Mouse (Mus musculus) midbrain, embryonic 14.5 days (tissue): Measurements from ENCODE around the gene Usp2. TPM values are rescaled to one million over a fixed set of nuclear protein-coding genes. Genes with fewer than 3 reads are reported as not detected.

Experiments used
- ATAC-seq: fragments of 200-750 bp; cut with Nextera tagmentation; 2 replicates; pipeline ENCODE4 v1.8.0; 2017; ENCODE audit warnings: moderate number of reproducible peaks, moderate library complexity; ENCODE audit not compliant: low FRiP score, low TSS enrichment
- DNase-seq: peaks from one replicate; pipeline ENCODE4 v3.0.0-alpha.2; 2015
- H3K27ac ChIP-seq: fragments of 300-500 bp; sonication (generic); replicated peaks from 2 replicates; pipeline ENCODE4 v1.5.1; 2014; ENCODE audit warnings: mild to moderate bottlenecking, low read depth, low read length, moderate library complexity
- H3K27me3 ChIP-seq: fragments of 300-500 bp; sonication (generic); 2 replicates; pipeline ENCODE4 v1.6.1; 2014; ENCODE audit warnings: low read length, control low read depth, mixed read lengths; ENCODE audit not compliant: control insufficient read depth, insufficient read depth
- H3K36me3 ChIP-seq: fragments of 300-500 bp; sonication (generic); 2 replicates; pipeline ENCODE4 v1.6.1; 2014; ENCODE audit warnings: low read length, control low read depth; ENCODE audit not compliant: control insufficient read depth, insufficient read depth
- H3K4me1 ChIP-seq: fragments of 300-500 bp; sonication (generic); 2 replicates; pipeline ENCODE4 v1.6.1; 2014; ENCODE audit warnings: mild to moderate bottlenecking, antibody characterized with exemption, low read length, control low read depth; ENCODE audit not compliant: control insufficient read depth, insufficient read depth
- H3K4me2 ChIP-seq: fragments of 300-500 bp; sonication (generic); 2 replicates; pipeline ENCODE4 v1.6.1; 2014; ENCODE audit warnings: mild to moderate bottlenecking, low read length, moderate library complexity
- H3K4me3 ChIP-seq: fragments of 300-500 bp; sonication (generic); replicated peaks from 2 replicates; pipeline ENCODE4 v1.5.1; 2014; ENCODE audit warnings: low read depth, low read length
- H3K9ac ChIP-seq: fragments of 300-500 bp; sonication (generic); replicated peaks from 2 replicates; pipeline ENCODE4 v1.6.1; 2014; ENCODE audit warnings: mild to moderate bottlenecking, low read length, moderate library complexity
- H3K9me3 ChIP-seq: fragments of 300-500 bp; sonication (generic); 2 replicates; pipeline ENCODE4 v1.6.1; 2016; ENCODE audit warnings: low read length, control low read depth, mixed read lengths; ENCODE audit not compliant: control insufficient read depth
- WGBS: fragments of 180-500 bp; shearing (Covaris S2); extraction: QIAGEN DNeasy Blood & Tissue Kit; methylation state at CpG from one replicate; pipeline ENCODE4 v1.1.7; 2014; 5-methylcytosine and 5-hydroxymethylcytosine counted together
- polyA plus RNA-seq: library from polyadenylated mRNA; unstranded; fragments of >200 nt; fragmentation: Nextera tagmentation; extraction: Ambion mirVana; gene quantifications from 2 replicates; pipeline ENCODE4 v1.2.1, GENCODE M21; 2014

Gene Usp2
- polyA plus RNA-seq, 1 experiment from 2014 or later, result 6.6 TPM

GRCm38 (mm10) chr9:44070113-44070843 lies 3.5 kb downstream of the Usp2 start:
- no peak overlapping the region for H3K4me2 ChIP-seq
- WGBS, result 76% methylated on average over 14 of the region's 14 CpGs
- no peaks in the 10 kb centered on the region for H3K36me3 ChIP-seq
- H3K4me3 ChIP-seq, result no peak overlapping the region
- H3K9ac ChIP-seq, result no peak overlapping the region
- no peaks in the 10 kb centered on the region for H3K9me3 ChIP-seq
- H3K27ac ChIP-seq, result no peak overlapping the region
- DNase-seq (no peak), ATAC-seq (no peak)
- H3K4me1 ChIP-seq, result peaks cover 24% of the 10 kb centered on the region
- no peaks in the 10 kb centered on the region; the same call in 1 of the 2 replicates for H3K27me3 ChIP-seq

- H3K36me3 ChIP-seq, result no peaks in the 10 kb centered on the region
- no peak overlapping the region for H3K4me2 ChIP-seq
- ATAC-seq (no peak), DNase-seq (no peak)
- no peaks in the 10 kb centered on the region for H3K9me3 ChIP-seq
- no peaks in the 10 kb centered on the region; the same call in 1 of the 2 replicates for H3K27me3 ChIP-seq
- no peak overlapping the region for H3K27ac ChIP-seq
- 55% methylated on average over 8 of the region's 8 CpGs for WGBS
- H3K4me3 ChIP-seq, result no peak overlapping the region
- H3K4me1 ChIP-seq, result peaks cover 24% of the 10 kb centered on the region
- no peak overlapping the region for H3K9ac ChIP-seq
These were observed 4.0 kb downstream of the Usp2 start for GRCm38 (mm10) chr9:44070844-44071231.

- H3K4me3 ChIP-seq, result no peak overlapping the region
- H3K9me3 ChIP-seq, result no peaks in the 10 kb centered on the region
- ATAC-seq, result 0 out of 2 replicates have a peak, but pooled peaks have one; percentile 55
These were observed 5.2 kb downstream of the Usp2 start for GRCm38 (mm10) chr9:44071914-44072598.

GRCm38 (mm10) chr9:44072599-44072915 lies 5.7 kb downstream of the Usp2 start:
- peak overlapping the region; percentile 30; the same call in 1 of the 2 replicates for H3K4me2 ChIP-seq
- H3K4me3 ChIP-seq, result no peak overlapping the region
- ATAC-seq (0 out of 2 replicates have a peak, but pooled peaks have one; percentile 51), DNase-seq (peak; percentile 53)
- H3K9me3 ChIP-seq, result no peaks in the 10 kb centered on the region
- no peaks in the 10 kb centered on the region; the same call in 1 of the 2 replicates for H3K27me3 ChIP-seq
- no peaks in the 10 kb centered on the region for H3K36me3 ChIP-seq
- no peak overlapping the region for H3K9ac ChIP-seq
- 15% methylated on average over 4 of the region's 4 CpGs for WGBS
- H3K4me1 ChIP-seq, result peaks cover 19% of the 10 kb centered on the region
- H3K27ac ChIP-seq, result peak overlapping the region; percentile 64

More at GRCm38 (mm10) chr9:44071914-44072598, 5.2 kb downstream of the Usp2 start:
- Histone ChIP-seq H3K27me3 (no peaks in the 10 kb centered on the region; the same call in 1 of the 2 replicates), H3K36me3 (no peaks in the 10 kb centered on the region), H3K4me1 (peaks cover 22% of the 10 kb centered on the region), H3K4me2 (peak overlapping the region; percentile 30; the same call in 1 of the 2 replicates), H3K9ac (no peak overlapping the region), H3K27ac (peak overlapping the region; percentile 64)
- peak; percentile 68 for DNase-seq
- WGBS, result 15% methylated on average over 11 of the region's 11 CpGs

GRCm38 (mm10) chr9:44073115-44073514 lies 6.3 kb downstream of the Usp2 start:
- Histone ChIP-seq H3K27ac (0 out of 2 replicates have a peak overlapping the region, but pooled peaks have one; percentile 5), H3K4me2 (no peak overlapping the region; the same call in 1 of the 2 replicates), H3K9ac (no peak overlapping the region), H3K4me1 (peaks cover 19% of the 10 kb centered on the region), H3K36me3 (no peaks in the 10 kb centered on the region), H3K27me3 (no peaks in the 10 kb centered on the region; the same call in 1 of the 2 replicates), H3K4me3 (no peak overlapping the region), H3K9me3 (no peaks in the 10 kb centered on the region)
- WGBS, result 43% methylated on average over 5 of the region's 5 CpGs
- ATAC-seq (no peak), DNase-seq (no peak)

GRCm38 (mm10) chr9:44074395-44075275 lies 7.8 kb downstream of the Usp2 start:
- WGBS, result 67% methylated on average over 9 of the region's 9 CpGs
- ATAC-seq (no peak), DNase-seq (no peak)
- Histone ChIP-seq H3K9ac (no peak overlapping the region), H3K4me3 (no peak overlapping the region), H3K4me2 (no peak overlapping the region), H3K9me3 (no peaks in the 10 kb centered on the region), H3K27ac (no peak overlapping the region), H3K36me3 (no peaks in the 10 kb centered on the region), H3K4me1 (peaks cover 26% of the 10 kb centered on the region), H3K27me3 (no peaks in the 10 kb centered on the region; the same call in 1 of the 2 replicates)

- ATAC-seq, result no peak
- Histone ChIP-seq H3K4me1 (peaks cover 26% of the 10 kb centered on the region), H3K36me3 (no peaks in the 10 kb centered on the region), H3K9me3 (no peaks in the 10 kb centered on the region), H3K4me2 (no peak overlapping the region), H3K9ac (no peak overlapping the region), H3K27ac (no peak overlapping the region), H3K4me3 (no peak overlapping the region), H3K27me3 (no peaks in the 10 kb centered on the region)
- no peak for DNase-seq
- WGBS, result 72% methylated on average over 24 of the region's 24 CpGs
These were observed 8.6 kb downstream of the Usp2 start for GRCm38 (mm10) chr9:44075276-44075995.
